Mouse (Mus musculus) ES-E14 (cell line): ENCODE results near the gene Kptn. TPM values are rescaled to one million over a fixed set of nuclear protein-coding genes. Genes with fewer than 3 reads are reported as not detected.

Experiments used
- DNase-seq: peaks from one replicate; pipeline ENCODE4 v3.0.0-alpha.2; 2013; ENCODE audit warnings: low read depth, low spot score
- H3K27ac ChIP-seq: 2 replicates; pipeline ENCODE4 v1.5.1; 2012; ENCODE audit warnings: low read depth, mild to moderate bottlenecking, low read length, moderate library complexity, mixed read lengths; ENCODE audit not compliant: poor library complexity, insufficient read depth, severe bottlenecking
- H3K36me3 ChIP-seq: 2 replicates; pipeline ENCODE4 v1.6.1; 2012; ENCODE audit warnings: mild to moderate bottlenecking, low read length, moderate library complexity, mixed read lengths; ENCODE audit not compliant: control insufficient read depth, poor library complexity, insufficient read depth, severe bottlenecking
- H3K4me1 ChIP-seq, 2 experiments: fragments of 150-350 bp in 1 of 2; sonication (generic) in 1 of 2; 2 replicates each; pipeline ENCODE4 v1.6.1; 2012; ENCODE audit warnings: low read length in 2 of 2, mild to moderate bottlenecking in 1 of 2, mixed read lengths in 1 of 2; ENCODE audit not compliant: control insufficient read depth in 2 of 2, insufficient read depth in 2 of 2, poor library complexity in 1 of 2
- H3K4me3 ChIP-seq, 2 experiments: fragments of 150-350 bp in 1 of 2; sonication (generic) in 1 of 2; 2 replicates each; pipeline ENCODE4 v1.5.1; 2012; ENCODE audit warnings: low read length in 2 of 2, low read depth in 1 of 2, mild to moderate bottlenecking in 1 of 2, mixed read lengths in 1 of 2; ENCODE audit not compliant: insufficient read depth in 1 of 2, poor library complexity in 1 of 2, severe bottlenecking in 1 of 2
- H3K9ac ChIP-seq: 2 replicates; pipeline ENCODE4 v1.6.1; 2012; ENCODE audit warnings: low read depth, mild to moderate bottlenecking, low read length, mixed read lengths; ENCODE audit not compliant: poor library complexity, insufficient read depth, severe bottlenecking
- H3K9me3 ChIP-seq: fragments of 150-350 bp; sonication (generic); 2 replicates; pipeline ENCODE4 v1.6.1; 2012; ENCODE audit warnings: low read depth, mild to moderate bottlenecking, low read length; ENCODE audit not compliant: control insufficient read depth, insufficient read depth
- CHD2 ChIP-seq: IDR thresholded peaks from 2 replicates; pipeline ENCODE4 v1.6.1; 2014; ENCODE audit warnings: mild to moderate bottlenecking, low read depth, low read length, inconsistent platforms
- HCFC1 ChIP-seq: IDR thresholded peaks from 2 replicates; pipeline ENCODE4 v1.6.1; 2012; ENCODE audit warnings: low read length, inconsistent platforms, borderline replicate concordance; ENCODE audit not compliant: insufficient read depth
- MAFK ChIP-seq: IDR thresholded peaks from 2 replicates; pipeline ENCODE4 v1.6.1; 2014; ENCODE audit warnings: mild to moderate bottlenecking, low read depth, low read length, inconsistent platforms; ENCODE audit not compliant: insufficient read depth
- ZC3H11A ChIP-seq: IDR thresholded peaks from 2 replicates; pipeline ENCODE4 v1.6.1; 2012; ENCODE audit warnings: low read depth, mild to moderate bottlenecking, inconsistent platforms, low read length, borderline replicate concordance
- ZNF384 ChIP-seq: IDR thresholded peaks from 2 replicates; pipeline ENCODE4 v1.6.1; 2012; ENCODE audit warnings: low read depth, low read length, inconsistent platforms
- in situ Hi-C, 2 experiments: fragments of 600-800 bp; cut with MboI; formaldehyde crosslinking; loops; one replicate each; pipeline ENCODE4 v1.15.1; 2025; ENCODE audit warnings: low sequenced_read_pairs in 2 of 2, inconsistent platforms in 1 of 2; ENCODE audit not compliant: unreplicated experiment in 2 of 2
- total RNA-seq: library from RNA; depleted of rRNA; stranded (reverse); fragments of 300-350 nt; gene quantifications from 2 replicates; pipeline ENCODE4 v1.2.3, GENCODE M21; 2012

The Kptn gene
- total RNA-seq, 1 experiment, result 15.4 TPM

DNA sequence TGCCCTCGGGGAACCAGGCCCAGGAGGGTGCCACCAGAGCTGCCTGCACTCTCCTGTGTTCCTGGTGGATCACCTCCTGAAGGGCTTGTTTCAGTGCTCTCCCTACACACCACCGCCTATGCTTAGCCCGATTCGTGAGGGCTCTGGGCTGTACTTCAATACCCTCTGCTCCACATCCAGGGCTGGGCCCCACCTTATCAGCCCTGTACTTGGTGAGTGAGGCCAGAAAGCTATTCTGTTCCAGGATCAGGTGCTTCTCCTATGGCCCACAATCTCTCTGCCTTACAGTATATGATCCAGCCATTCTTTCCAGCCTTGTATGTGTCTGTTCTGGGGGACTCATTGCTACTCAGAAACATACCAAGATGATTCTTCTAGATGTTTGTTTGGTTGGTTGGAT lies 36.3 kb upstream of the Kptn start:
- TF ChIP-seq CHD2 (no peak), ZC3H11A (no peak), ZNF384 (no peak), HCFC1 (no peak), MAFK (no peak)
- H3K27ac ChIP-seq, result no peak overlapping the region
- no peak overlapping the region for H3K4me3 ChIP-seq
- no peak overlapping the region for H3K9ac ChIP-seq
- in situ Hi-C loops, result no loop called here
- no peak for DNase-seq
- H3K4me1 ChIP-seq, result no peaks in the 10 kb centered on the region
- H3K9me3 ChIP-seq, result no peaks in the 10 kb centered on the region
- no peaks in the 10 kb centered on the region for H3K36me3 ChIP-seq

DNA sequence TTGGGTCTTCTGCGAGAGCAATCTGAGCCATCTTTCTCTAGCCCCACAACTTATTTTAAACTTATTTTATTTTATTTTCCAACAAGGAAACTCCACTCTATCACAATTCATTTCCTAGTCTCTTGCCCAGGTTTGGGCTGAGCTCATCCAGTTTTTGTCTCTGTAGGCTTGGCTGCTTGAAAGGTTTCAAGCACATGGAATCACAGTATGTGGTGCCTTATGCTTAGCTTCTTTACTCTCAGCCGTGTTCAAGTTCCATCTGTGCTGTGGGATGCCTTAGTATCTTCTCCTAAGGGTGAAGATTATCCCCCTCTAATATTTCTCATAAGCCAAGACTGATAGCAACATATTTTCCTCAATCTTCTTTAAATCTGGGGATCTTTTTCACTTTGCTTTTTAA lies 32.1 kb upstream of the Kptn start:
- in situ Hi-C loops, result no loop called here
- Histone ChIP-seq H3K27ac (no peak overlapping the region), H3K4me3 (no peak overlapping the region), H3K4me1 (no peaks in the 10 kb centered on the region), H3K9me3 (no peaks in the 10 kb centered on the region), H3K9ac (no peak overlapping the region), H3K36me3 (no peaks in the 10 kb centered on the region)
- TF ChIP-seq MAFK (no peak), CHD2 (no peak), HCFC1 (no peak)
- DNase-seq, result no peak

DNA sequence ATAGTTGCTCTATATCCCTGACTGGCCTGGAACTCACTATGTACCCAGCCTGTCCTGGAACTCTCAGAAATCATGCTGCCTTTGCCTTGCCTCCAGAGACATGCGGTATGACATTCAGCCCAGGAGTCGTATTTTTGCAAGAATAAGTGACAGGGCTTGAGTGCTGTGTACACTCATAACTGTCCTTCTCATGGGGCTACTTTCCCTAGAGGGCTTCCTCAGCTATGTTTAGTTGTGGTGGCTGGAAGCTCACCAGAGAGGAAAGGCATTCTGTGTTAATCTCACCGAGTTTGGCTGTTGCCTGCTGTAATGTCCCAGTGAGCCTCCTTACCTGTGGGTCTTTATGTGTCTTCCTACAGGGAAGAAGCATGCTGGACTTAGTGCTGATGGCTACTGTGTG lies 25.1 kb upstream of the Kptn start:
- Histone ChIP-seq H3K36me3 (no peaks in the 10 kb centered on the region), H3K4me1 (peaks cover 3 to 5% of the 10 kb centered on the region in 2 experiments; a peak in 2 of 4 replicates), H3K27ac (no peak overlapping the region), H3K9ac (no peak overlapping the region), H3K4me3 (no peak overlapping the region), H3K9me3 (no peaks in the 10 kb centered on the region)
- in situ Hi-C loops, result no loop called here
- no peak for TF ChIP-seq MAFK
- TF ChIP-seq HCFC1, result no peak
- TF ChIP-seq ZNF384, result no peak
- TF ChIP-seq CHD2, result no peak
- TF ChIP-seq ZC3H11A, result no peak
- no peak for DNase-seq

DNA sequence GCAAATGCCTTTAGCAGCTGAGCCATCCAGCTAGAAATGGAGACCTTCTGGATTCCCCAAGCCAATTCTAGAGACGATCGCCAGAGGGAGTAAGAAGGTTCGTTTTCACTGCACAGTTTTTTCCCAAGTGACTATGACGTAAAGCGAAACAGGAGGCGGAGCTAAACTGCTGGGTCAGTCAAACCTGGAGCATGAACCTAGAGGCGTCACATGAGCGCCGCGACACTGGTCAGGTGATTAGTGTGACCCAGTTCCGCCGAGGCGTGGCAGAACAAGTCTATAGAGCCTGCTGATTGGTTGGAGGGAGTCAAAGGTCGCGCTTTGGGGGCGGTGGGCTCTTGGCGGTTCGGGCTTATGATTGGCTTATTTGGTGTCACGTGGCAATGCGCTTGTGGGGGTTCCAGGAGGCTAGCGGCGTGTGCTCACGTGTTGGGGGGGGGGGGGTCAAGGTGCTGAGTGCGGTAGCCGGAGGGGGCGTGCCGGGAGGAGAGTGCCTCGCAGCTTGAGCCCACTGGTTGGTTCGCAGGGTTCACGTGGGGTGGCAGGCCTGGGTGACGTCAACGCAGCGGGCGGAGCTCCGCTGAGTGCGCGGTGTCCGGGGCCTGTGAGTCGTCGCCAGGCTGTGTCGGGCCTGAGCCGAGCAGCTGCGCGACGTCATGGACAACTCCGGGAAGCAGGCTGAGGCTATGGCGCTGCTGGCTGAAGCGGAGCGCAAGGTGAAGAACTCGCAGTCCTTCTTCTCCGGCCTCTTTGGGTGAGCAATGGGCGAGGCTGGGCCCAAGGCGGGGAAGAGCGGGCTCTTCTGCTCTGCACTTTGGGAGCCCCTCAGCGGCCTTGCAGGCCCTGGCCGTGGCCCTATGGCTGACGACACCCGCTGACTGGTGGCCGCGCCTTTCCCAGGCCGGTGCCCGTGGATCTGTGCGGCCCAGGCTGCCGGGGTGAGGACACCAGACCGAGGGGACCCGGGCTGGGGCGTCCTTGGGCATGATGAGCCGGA lies 21.4 kb upstream of the Kptn start, which contains the start of gene Napa:
Gene Napa (plus strand): TSS at position 438 of the 997 bp plus-strand sequence.
- in situ Hi-C loops, result no loop called here
- peak within 1 kb of the TSS; percentile 46; the same call in 1 of the 2 replicates for H3K27ac ChIP-seq

More for the DNA sequence above, 21.4 kb upstream of the Kptn start, which contains the start of gene Napa:
- Histone ChIP-seq H3K9me3 (no peaks in the 10 kb centered on the region), H3K4me3 (peak within 1 kb of the TSS; percentile 73 to 88), H3K36me3 (peaks cover 21% of the 10 kb centered on the region; the same call in 1 of the 2 replicates), H3K9ac (peak within 1 kb of the TSS; percentile 79), H3K4me1 (peaks cover 5 to 8% of the 10 kb centered on the region in 2 experiments; a peak in 2 of 4 replicates)
- DNase-seq, result peak; percentile 100
- TF ChIP-seq HCFC1, result peak; percentile 64
- no peak for TF ChIP-seq ZC3H11A
- peak; percentile 77 for TF ChIP-seq ZNF384
- no peak for TF ChIP-seq CHD2
- peak; percentile 75 for TF ChIP-seq MAFK
